Mouse (Mus musculus) cerebellum, adult 2 months (tissue): ENCODE data around the gene Wwox. TPM values are rescaled to one million over a fixed set of nuclear protein-coding genes. Genes with fewer than 3 reads are reported as not detected.

ENCODE experiments used
- DNase-seq, 2 experiments: peaks; one replicate each; pipeline ENCODE4 v3.0.0; 2021
- H3K27ac ChIP-seq: fragments of 200-500 bp; 2 replicates; pipeline ENCODE4 v1.5.1; 2012; ENCODE audit warnings: low read length, control low read depth, inconsistent platforms; ENCODE audit not compliant: insufficient read depth
- H3K27me3 ChIP-seq: fragments of 200-500 bp; 2 replicates; pipeline ENCODE4 v1.6.1; 2012; ENCODE audit warnings: inconsistent platforms, mild to moderate bottlenecking, low read length, moderate library complexity; ENCODE audit not compliant: control insufficient read depth, insufficient read depth
- H3K4me1 ChIP-seq: fragments of 200-500 bp; 2 replicates; pipeline ENCODE4 v1.6.1; 2011; ENCODE audit warnings: low read length; ENCODE audit not compliant: control insufficient read depth, insufficient read depth
- H3K4me3 ChIP-seq: fragments of 200-500 bp; replicated peaks from 2 replicates; pipeline ENCODE3; 2011; ENCODE audit warnings: mild to moderate bottlenecking, low read depth, low read length, control low read depth; ENCODE audit not compliant: insufficient read depth
- CTCF ChIP-seq: fragments of 200-500 bp; IDR thresholded peaks from 2 replicates; pipeline ENCODE4 v1.5.1; 2011; ENCODE audit warnings: low read depth, mild to moderate bottlenecking, control low read depth, low read length, moderate library complexity, borderline replicate concordance; ENCODE audit not compliant: insufficient read depth
- POLR2A ChIP-seq: fragments of 200-500 bp; IDR thresholded peaks from 2 replicates; pipeline ENCODE4 v1.6.1; 2011; ENCODE audit warnings: low read length, control low read depth, borderline replicate concordance; ENCODE audit not compliant: insufficient read depth
- WGBS: fragments of 180-500 bp; shearing (Covaris S2); methylation state at CpG from one replicate; pipeline ENCODE4 v1.1.7; 2018; 5-methylcytosine and 5-hydroxymethylcytosine counted together
- polyA plus RNA-seq: library from polyadenylated mRNA; depleted of rRNA; stranded (reverse); fragments of >200 nt; gene quantifications from 2 replicates; pipeline ENCODE4 v1.2.3, GENCODE M21; 2012

Gene Wwox
- polyA plus RNA-seq, 1 experiment: 35.2 TPM

DNA sequence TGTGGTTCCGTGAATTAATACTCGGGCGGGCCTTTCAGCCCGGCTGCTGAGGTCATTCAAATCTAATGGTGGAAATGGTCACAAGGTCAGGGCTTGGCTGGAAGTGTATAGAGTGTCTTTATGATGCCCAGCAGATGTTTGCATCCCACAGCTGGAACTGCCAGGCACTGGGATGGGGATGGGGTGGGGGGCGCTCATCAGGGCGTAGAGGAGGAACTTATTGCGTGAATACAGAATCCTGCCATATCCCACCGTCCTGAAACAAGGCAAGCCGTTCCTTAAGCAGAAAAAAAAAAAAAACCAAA is 571.3 kb downstream of the Wwox start:
- no peak overlapping the region for H3K27ac ChIP-seq
- H3K4me1 ChIP-seq: peaks cover 6% of the 10 kb centered on the region; the same call in 1 of the 2 replicates
- H3K4me3 ChIP-seq: no peak overlapping the region
- no peaks in the 10 kb centered on the region; the same call in 1 of the 2 replicates for H3K27me3 ChIP-seq
- 68% methylated on average over 9 of the region's 9 CpGs for WGBS
- DNase-seq: no peak
- no peak for TF ChIP-seq CTCF
- TF ChIP-seq POLR2A: no peak

DNA sequence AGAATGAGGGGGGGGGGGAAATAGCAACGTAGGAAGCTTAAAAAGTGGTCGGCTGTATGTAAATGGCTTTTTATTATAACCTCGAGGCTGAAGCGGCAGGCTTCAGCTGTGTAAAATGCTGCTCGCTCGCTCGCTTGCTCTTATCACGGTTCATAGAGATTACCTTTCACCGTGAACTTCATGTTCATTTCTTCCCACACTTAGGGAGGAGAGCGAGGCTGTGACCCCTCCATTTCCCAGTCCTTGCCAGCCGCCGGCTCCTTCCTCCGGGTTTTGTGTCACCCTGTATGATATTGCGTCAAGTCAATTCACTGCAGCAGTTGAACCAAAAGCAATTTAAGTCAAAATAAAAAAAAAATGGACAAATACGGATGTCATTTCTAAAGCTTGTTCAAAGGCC is 580.2 kb downstream of the Wwox start:
- H3K27me3 ChIP-seq: no peaks in the 10 kb centered on the region
- H3K4me1 ChIP-seq: peaks cover 3% of the 10 kb centered on the region
- DNase-seq: no peak
- 78% methylated on average over 15 of the region's 15 CpGs for WGBS
- H3K27ac ChIP-seq: no peak overlapping the region
- H3K4me3 ChIP-seq: no peak overlapping the region
- TF ChIP-seq POLR2A: no peak
- TF ChIP-seq CTCF: no peak

DNA sequence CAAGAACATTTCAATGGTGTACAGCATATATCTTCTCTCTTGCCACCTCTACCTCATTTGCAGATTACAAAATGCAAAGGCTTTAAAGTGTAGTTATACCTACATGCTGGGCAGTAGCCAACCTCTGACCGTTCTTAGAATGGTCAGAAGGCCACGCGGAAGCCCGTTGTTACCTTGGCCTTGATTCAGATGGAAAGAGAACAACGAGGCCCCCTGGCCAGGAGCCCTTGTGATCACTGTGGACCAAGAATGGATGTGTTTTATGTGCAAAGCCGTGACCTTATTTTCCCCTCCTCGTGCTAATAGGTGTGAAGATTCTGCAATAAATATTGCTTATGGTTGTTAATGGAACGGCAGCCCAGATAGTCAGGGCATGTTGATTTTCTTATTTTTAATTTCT is 582.3 kb downstream of the Wwox start:
- H3K27ac ChIP-seq: no peak overlapping the region
- TF ChIP-seq POLR2A (no peak), CTCF (no peak)
- WGBS: 47% methylated on average over 8 of the region's 8 CpGs
- H3K27me3 ChIP-seq: no peaks in the 10 kb centered on the region
- H3K4me3 ChIP-seq: no peak overlapping the region
- peaks cover 6% of the 10 kb centered on the region for H3K4me1 ChIP-seq
- no peak for DNase-seq

DNA sequence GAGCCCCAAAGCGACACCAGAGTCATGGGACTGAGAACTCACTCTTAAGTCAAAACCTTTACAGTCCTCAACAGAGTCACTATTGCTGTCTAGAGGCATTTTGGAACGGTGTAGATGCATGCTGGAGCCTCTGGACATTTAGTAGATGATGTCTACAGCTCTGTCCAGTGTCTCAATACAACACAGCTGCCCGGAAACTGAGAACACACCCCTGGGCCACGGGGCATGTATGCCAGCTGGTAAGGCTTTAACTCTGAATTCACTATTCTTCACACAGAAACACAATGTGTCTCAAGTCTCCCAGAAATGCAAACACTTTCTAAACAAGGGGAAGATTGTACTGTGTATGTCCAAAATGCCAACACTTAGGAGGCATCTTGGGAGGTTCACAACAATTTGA is 584.6 kb downstream of the Wwox start:
- no peak overlapping the region for H3K4me3 ChIP-seq
- no peak overlapping the region for H3K27ac ChIP-seq
- TF ChIP-seq POLR2A (no peak), CTCF (no peak)
- DNase-seq: no peak
- no peaks in the 10 kb centered on the region for H3K27me3 ChIP-seq
- H3K4me1 ChIP-seq: peaks cover 6% of the 10 kb centered on the region
- WGBS: 93% methylated on average over 4 of the region's 4 CpGs

DNA sequence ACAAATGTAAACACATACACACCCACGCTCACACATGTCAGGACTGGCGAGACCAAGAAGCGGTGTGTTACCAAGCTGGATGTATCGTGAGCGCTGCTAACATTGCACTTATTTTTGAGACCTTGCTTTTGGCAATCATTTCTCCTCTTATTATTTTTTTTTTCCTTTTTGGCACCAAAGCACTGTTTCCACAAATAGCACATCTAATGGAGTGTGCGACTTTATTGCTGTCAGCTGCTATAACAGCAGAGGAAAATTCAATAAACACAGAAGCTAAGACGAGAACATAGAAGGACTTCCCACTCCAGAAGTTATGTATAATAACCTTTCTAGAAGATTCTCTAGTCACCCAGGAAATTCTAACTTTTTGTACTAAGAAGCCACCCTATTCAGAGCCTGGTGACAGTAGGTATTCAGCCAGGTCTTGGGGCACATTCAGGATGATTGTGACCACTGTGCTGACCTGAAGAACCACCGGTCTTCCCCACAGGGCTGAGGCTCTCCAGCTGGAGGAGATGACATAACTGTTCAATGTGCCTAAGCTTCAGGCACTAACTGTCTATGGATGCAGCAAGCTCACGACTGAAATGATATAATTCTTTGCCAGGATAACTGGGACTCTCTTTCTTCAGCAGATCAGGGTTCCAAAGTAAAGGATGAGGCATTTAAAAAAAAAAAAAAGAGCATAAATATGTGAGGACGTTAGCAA is 586.1 kb downstream of the Wwox start:
- TF ChIP-seq POLR2A (no peak), CTCF (no peak)
- Histone ChIP-seq H3K4me3 (no peak overlapping the region), H3K27me3 (no peaks in the 10 kb centered on the region), H3K27ac (no peak overlapping the region), H3K4me1 (peaks cover 6% of the 10 kb centered on the region)
- DNase-seq: no peak
- WGBS: 50% methylated on average over 10 of the region's 10 CpGs

DNA sequence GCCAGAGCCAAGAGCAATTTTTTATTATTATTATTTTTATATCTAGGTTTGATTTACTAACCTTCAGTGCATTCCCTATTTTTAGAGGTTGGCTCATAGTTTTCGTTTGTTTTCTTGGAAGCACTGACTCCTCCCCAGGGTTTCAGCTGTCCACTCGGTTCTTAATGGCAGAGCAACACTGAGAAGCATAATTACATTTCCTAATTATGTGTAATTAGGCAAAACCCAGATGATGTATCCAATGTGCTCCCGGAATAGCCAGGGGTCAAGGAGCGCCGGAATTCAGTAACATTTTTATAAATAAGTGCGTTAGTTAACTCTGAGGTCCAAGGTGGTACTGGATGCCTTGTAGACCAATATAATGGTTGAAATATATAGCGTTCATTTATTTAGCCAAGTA is 586.7 kb downstream of the Wwox start:
- 59% methylated on average over 7 of the region's 7 CpGs for WGBS
- DNase-seq: no peak

DNA sequence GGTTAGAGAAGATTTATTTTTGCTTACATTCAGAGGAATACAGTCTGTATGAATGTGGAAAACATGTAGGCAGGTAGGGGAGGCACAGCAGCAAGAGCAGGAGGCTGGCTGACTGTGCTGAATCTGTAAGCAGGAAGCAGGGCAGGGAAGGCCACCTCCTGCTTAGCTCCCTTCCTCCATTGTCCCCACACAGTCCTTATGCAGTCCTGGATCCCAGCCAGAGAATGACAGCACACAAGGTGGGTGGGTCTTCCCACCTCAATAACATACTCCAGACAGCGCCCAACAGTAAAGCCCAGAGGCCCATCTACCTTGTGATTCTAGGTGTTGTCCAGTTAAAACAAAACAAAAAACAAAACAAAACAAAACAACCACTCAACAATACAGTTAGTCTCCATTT is 593.7 kb downstream of the Wwox start:
- Histone ChIP-seq H3K27me3 (no peaks in the 10 kb centered on the region; the same call in 1 of the 2 replicates), H3K4me1 (no peaks in the 10 kb centered on the region; the same call in 1 of the 2 replicates), H3K27ac (peak overlapping the region; percentile 21; the same call in 1 of the 2 replicates), H3K4me3 (no peak overlapping the region)
- TF ChIP-seq CTCF: no peak
- DNase-seq: no peak
- WGBS: 97% methylated on average over 1 of the region's 1 CpGs

More for the DNA sequence above, 586.7 kb downstream of the Wwox start:
- Histone ChIP-seq H3K4me3 (no peak overlapping the region), H3K27ac (no peak overlapping the region), H3K4me1 (peaks cover 6% of the 10 kb centered on the region), H3K27me3 (no peaks in the 10 kb centered on the region)
- no peak for TF ChIP-seq CTCF
- no peak for TF ChIP-seq POLR2A

DNA sequence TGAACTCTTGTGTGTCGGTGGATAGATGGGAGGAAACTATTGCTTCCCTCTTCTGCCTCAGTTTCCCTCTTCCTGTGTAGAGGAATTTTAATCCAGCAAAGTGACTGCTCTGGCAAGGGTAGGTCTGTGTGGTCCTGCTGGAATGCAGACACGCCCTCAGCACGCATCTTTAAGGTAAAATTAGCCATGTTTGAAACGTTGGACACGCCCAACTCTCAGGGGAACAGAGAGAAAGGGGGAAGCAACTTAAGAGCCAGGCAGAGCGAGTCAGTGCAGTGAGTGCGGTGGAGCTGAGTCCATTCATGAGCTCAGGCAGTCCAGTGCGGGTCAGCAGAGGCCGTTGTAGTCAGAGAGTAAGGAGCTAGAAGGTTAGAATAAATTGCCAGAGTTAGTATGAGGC is 596.6 kb downstream of the Wwox start:
- Histone ChIP-seq H3K27me3 (no peaks in the 10 kb centered on the region; the same call in 1 of the 2 replicates), H3K27ac (no peak overlapping the region), H3K4me1 (no peaks in the 10 kb centered on the region; the same call in 1 of the 2 replicates), H3K4me3 (no peak overlapping the region)
- 86% methylated on average over 9 of the region's 9 CpGs for WGBS
- TF ChIP-seq CTCF: no peak
- TF ChIP-seq POLR2A: no peak
- DNase-seq: no peak
